Mouse (Mus musculus) olfactory bulb, adult 2 months (tissue): Measurements from ENCODE around the gene Cpm. TPM values are rescaled to one million over a fixed set of nuclear protein-coding genes. Genes with fewer than 3 reads are reported as not detected.

Experiments used
- H3K27ac ChIP-seq: fragments of 200-500 bp; 2 replicates; pipeline ENCODE4 v1.5.1; 2012; ENCODE audit warnings: low read depth, low read length; ENCODE audit not compliant: insufficient read depth
- H3K4me1 ChIP-seq: fragments of 200-500 bp; 2 replicates; pipeline ENCODE4 v1.6.1; 2012; ENCODE audit warnings: low read length; ENCODE audit not compliant: control insufficient read depth, insufficient read depth
- H3K4me3 ChIP-seq: fragments of 200-500 bp; 2 replicates; pipeline ENCODE4 v1.5.1; 2012; ENCODE audit warnings: mild to moderate bottlenecking, low read depth, low read length, moderate library complexity; ENCODE audit not compliant: insufficient read depth
- CTCF ChIP-seq: fragments of 200-500 bp; IDR thresholded peaks from 2 replicates; pipeline ENCODE4 v1.5.1; 2012; ENCODE audit warnings: low read depth, mild to moderate bottlenecking, low read length, moderate library complexity; ENCODE audit not compliant: insufficient read depth
- POLR2A ChIP-seq: fragments of 200-500 bp; IDR thresholded peaks from 2 replicates; pipeline ENCODE4 v1.6.1; 2012; ENCODE audit warnings: mild to moderate bottlenecking, low read depth, low read length, moderate library complexity; ENCODE audit not compliant: insufficient read depth
- WGBS: fragments of 180-500 bp; shearing (Covaris S2); methylation state at CpG from one replicate; pipeline ENCODE4 v1.1.7; 2018; 5-methylcytosine and 5-hydroxymethylcytosine counted together
- polyA plus RNA-seq: library from polyadenylated mRNA; stranded (reverse); fragments of >200 nt; gene quantifications from 2 replicates; pipeline ENCODE4 v1.2.4, GENCODE M21; 2012; ENCODE audit warnings: low replicate concordance; ENCODE audit not compliant: missing spikeins, insufficient read depth, insufficient read length

Gene Cpm
- polyA plus RNA-seq, 1 experiment, result not detected

DNA sequence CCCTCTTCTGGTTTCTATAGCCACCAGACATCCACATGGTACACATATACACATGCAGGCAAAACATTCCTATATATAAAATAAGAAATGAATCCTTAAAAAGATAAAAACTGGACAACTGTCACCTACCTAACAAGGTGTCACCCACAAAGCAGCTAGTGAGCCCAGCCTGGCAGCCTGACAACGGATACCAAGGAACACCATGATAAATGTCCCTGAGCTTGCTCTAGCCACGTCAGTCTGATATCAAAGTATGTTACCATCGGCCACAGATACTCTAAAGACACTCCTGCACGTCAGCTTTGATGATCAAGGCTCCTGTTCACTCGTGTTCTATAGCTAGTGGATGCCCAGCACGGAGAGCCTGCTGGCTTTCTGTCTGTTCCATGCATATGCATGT, 77.1 kb downstream of the Cpm start:
- no peak overlapping the region for H3K4me3 ChIP-seq
- H3K27ac ChIP-seq, result no peak overlapping the region
- H3K4me1 ChIP-seq, result peaks cover 4% of the 10 kb centered on the region
- WGBS, result 74% methylated on average over 6 of the region's 6 CpGs
- TF ChIP-seq CTCF, result no peak
- TF ChIP-seq POLR2A, result no peak

- Histone ChIP-seq H3K4me3 (no peak overlapping the region), H3K4me1 (peaks cover 4% of the 10 kb centered on the region), H3K27ac (no peak overlapping the region)
- WGBS, result 83% methylated on average over 2 of the region's 2 CpGs
- TF ChIP-seq POLR2A (no peak), CTCF (no peak)
Observed at GRCm38 (mm10) chr10:117707114-117707838, 78.0 kb downstream of the Cpm start.

DNA sequence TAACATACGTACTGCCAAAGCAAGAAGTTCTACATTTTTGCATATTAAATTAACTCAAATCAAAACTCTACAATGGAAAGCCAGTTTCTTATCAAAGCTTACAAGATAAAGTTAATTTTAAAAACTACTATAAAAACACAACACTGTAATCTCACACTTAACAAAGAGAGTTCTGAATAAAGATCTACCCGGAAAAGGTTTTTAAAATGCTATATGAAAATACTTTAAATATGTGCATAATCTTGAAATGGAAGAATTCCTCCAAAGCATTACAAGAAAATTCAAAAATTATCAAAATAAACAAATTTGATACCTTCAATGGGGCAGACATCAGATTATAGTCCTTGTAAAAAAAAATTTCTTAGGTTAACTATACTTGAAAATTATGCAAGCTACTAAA, 79.1 kb downstream of the Cpm start:
- Histone ChIP-seq H3K27ac (no peak overlapping the region), H3K4me3 (no peak overlapping the region), H3K4me1 (peaks cover 4% of the 10 kb centered on the region)
- TF ChIP-seq CTCF (no peak), POLR2A (no peak)
- 94% methylated on average over 2 of the region's 2 CpGs for WGBS

GRCm38 (mm10) chr10:117708856-117709255, 79.6 kb downstream of the Cpm start:
- TF ChIP-seq CTCF (no peak), POLR2A (no peak)
- Histone ChIP-seq H3K27ac (no peak overlapping the region), H3K4me3 (0 out of 2 replicates have a peak overlapping the region, but pooled peaks have one; percentile 16), H3K4me1 (peaks cover 4% of the 10 kb centered on the region)
- 49% methylated on average over 9 of the region's 9 CpGs for WGBS

GRCm38 (mm10) chr10:117709326-117709830, 80.1 kb downstream of the Cpm start:
- TF ChIP-seq POLR2A, result no peak
- no peak for TF ChIP-seq CTCF
- WGBS, result 18% methylated on average over 12 of the region's 12 CpGs
- Histone ChIP-seq H3K4me3 (peak overlapping the region; percentile 85), H3K4me1 (peaks cover 4% of the 10 kb centered on the region), H3K27ac (no peak overlapping the region)

- Histone ChIP-seq H3K4me3 (peak overlapping the region; percentile 85), H3K27ac (peak overlapping the region; percentile 98), H3K4me1 (peaks cover 4% of the 10 kb centered on the region)
- TF ChIP-seq POLR2A (no peak), CTCF (no peak)
- WGBS, result under 1% methylated on average over 71 of the region's 71 CpGs
Observed at GRCm38 (mm10) chr10:117709930-117710603, 80.8 kb downstream of the Cpm start.

DNA sequence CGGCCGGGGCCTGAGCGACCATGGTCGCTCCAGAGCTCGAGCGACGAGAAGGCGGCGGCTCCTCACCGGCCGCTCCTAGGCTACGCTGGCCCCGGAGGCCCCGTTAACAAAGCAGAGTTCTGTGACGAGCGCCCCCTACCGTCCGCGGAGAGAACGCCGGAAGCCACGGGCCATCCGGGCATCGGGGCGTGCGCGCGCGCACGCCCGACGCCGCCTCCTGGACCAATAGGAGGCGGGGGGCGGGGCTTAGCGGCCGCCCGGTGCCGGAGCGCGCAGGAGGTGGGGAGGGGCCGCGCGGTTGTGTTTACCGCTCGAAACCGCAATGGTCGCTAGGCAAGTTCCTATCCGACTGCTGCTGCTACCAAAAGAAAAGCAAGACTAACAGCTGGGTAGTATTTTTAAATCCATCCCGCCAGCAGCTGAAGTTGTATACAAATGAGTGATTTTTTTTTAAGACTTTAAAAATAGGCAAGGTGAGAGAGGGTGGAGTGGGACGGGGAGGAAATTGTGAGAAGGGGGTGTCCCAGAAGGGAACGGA, 81.4 kb downstream of the Cpm start, which contains the start of gene Mdm2:
Gene Mdm2, minus strand, starts transcription at position 155 of the 538 bp plus-strand sequence.
- Histone ChIP-seq H3K4me3 (peak within 1 kb of the TSS; percentile 85), H3K27ac (peak within 1 kb of the TSS; percentile 98), H3K4me1 (peaks cover 4% of the 10 kb centered on the region)
- WGBS, result under 1% methylated on average over 52 of the region's 52 CpGs
- TF ChIP-seq POLR2A (peak; percentile 96), CTCF (peak; percentile 87)

GRCm38 (mm10) chr10:117711408-117711807, 82.1 kb downstream of the Cpm start:
- 44% methylated on average over 5 of the region's 5 CpGs for WGBS
- peaks cover 6% of the 10 kb centered on the region for H3K4me1 ChIP-seq
- H3K27ac ChIP-seq, result no peak overlapping the region
- TF ChIP-seq CTCF (no peak), POLR2A (no peak)
- no peak overlapping the region for H3K4me3 ChIP-seq
